Mouse (Mus musculus) cerebellum, adult 9-11 months (tissue): ENCODE data around the gene Cdk17.
A peak's percentile ranks its signal among the peaks of the same experiment; 100 is the strongest.

Source experiments
- DNase-seq: peaks from one replicate; pipeline ENCODE4 v3.0.0; 2022

The Cdk17 gene

DNA sequence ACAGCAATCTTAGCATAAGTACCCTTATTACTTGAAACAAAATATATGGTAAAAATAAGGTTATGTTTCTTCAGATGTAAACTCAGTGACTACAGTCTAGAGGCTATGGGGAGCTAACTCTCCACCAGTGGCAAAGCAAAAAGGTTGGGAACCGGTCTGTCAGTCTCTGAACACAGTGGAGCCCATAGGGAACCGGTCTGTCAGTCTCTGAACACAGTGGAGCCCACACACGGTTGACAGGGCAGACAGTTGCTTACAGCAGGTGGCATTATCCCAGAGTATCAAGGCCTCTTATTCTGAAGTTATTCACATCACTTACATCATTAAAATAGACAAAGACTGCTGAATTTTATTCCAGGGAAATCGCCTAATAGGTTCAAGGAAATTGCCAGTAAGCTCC, 70.8 kb downstream of the Cdk17 start:
- peak; percentile 12 for DNase-seq

DNA sequence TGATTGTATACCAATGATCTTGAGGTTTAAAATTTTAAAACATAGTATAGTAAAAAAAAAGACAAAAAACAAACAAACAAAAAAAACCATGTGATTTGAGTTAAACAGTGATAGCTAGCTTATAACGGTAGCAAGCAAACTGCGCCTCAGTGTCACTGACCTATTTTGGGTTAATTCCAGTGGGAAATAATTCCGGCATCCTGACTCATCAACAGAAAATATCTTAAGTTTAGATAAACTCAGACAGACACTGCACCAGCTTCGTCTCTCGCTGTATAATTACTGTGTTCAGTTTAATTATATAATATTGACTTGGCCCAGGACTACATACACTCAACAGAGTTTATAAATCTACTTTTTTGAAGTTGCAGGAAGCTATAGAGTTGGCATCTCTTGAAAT, 71.2 kb downstream of the Cdk17 start:
- DNase-seq, result peak; percentile 1

DNA sequence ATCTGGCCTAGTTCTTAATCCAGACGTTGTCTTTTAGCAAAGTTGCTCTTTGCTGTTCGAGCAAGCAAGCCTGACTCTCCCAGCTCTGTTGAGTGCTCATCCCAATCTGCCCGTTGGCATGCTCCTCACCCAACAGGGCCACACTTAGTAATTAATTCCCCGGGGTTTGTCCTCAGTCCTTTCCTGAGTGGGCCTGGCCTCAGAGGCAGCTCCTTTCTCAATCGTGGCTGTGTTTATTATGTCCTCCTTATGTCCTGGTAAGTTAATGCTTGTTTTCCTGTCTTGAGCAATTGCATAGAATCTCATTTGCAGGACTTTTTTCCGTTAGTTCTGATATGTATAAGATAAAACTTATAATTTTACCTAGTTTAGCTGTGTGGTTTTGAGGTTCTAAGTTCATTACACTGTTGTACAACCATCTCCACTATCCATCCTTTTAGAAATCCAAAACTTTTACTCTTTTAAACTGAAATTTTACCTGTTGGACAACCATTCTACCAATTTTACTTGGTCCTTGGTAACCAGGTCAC, 73.1 kb downstream of the Cdk17 start:
- peak; percentile 1 for DNase-seq

DNA sequence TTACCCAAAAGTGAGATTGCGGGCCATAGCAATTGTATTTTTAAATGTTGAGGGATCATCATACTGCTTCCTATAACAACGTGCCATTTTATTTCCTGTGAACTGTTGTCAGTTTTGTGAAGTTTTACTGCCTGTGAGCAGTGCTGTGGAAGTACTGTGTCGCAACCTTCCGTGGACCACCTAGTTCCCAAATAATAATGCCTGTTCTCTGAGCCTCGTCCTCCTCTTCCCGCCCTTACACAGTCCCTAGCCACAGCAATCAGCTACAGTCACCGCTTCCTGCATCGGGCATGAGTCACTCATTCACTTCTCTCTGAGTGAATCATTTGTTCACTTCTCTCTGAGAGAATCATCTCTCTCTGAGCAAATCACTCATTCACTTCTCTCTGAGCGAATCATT, 74.0 kb downstream of the Cdk17 start:
- DNase-seq, result peak; percentile 0

DNA sequence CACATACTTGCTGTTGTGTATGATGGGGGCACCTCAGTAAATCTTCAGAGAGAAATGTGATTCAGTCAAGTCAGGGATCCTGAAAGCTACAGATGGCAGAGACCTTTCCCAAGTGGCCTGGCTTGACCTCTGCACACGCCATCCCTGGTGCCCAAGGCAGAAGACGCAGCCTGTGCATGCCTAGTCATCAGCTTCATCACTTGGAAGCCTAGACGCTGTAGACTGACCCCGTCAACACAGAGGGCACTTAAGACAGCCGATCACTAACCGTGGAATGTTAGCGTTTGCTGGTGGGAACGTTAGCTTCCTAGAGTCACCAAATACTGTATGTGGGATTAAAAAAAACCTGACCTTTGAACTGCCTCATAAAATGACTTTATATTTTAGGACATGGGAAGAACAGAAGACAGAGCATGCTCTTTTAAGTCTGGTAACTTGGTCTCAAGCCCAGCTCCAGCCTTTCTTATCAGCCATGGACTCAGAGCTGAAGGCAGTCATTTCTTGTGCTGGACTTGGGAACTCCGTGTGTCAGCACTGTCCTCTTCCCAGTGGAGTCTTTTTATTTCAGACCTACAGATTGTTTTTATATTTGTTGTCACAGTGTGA, 78.6 kb downstream of the Cdk17 start:
- peak; percentile 1 for DNase-seq

DNA sequence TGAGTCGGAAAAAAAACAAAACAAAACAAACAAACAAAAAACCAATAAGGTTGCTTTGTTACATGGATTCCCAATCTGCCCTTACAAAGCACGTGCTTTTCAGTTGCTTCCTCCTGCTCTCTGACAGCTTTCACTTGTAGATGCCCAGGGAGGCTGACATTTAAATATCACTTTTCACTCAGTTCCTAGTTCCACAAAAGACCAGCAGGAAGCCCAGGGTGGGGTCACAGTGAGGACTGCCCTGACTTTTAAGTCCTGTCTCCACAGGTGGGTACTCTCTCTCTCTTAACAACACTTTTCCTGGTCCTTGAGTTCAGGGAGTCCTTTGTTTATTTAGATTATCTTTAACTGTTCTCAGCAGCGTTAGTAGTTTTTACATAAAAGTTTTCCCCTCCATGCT, 81.5 kb downstream of the Cdk17 start:
- no peak for DNase-seq

DNA sequence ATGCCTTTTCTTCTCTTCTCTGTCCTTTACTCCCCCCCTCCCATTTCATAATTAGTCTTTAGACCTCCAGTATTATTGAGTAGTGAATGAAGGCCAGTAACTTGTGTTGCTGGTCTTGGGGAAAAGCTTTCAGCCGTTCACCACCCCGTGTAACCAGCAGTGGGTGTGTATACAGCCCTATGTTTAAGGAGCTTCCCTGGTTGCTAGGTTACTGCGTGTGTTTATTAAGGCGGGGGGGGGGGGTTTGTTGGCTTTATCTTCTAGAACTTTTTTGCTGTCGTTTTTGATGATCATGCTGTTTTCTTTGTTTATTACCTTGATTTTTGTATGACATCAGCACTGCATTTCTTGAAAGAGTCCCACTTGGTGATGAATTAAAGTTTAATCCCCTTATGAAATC, 82.2 kb downstream of the Cdk17 start:
- DNase-seq, result no peak

DNA sequence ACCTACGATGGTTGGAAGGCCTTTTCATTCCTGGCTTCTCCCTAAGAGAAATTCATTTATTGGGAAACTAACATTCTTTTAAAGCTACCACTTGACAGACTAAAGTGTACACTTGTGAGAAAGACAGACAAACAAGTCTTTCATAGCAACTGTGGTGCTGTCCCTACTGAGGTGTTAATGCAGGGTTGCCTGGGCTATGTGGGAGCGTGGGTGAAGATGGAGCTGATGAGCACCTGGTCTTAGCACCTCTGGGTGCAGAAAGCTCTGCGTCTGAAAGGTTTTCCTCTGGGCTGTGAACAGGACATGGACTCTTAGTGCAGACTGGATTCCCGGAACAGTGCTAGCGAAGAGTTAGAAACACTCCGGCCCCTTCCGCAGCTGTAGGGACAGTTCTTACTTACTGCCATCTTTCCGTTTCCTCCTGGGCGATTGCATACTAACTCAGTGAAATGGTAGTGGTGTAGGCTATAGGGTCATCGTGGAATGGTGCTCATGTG, 83.6 kb downstream of the Cdk17 start:
- no peak for DNase-seq

DNA sequence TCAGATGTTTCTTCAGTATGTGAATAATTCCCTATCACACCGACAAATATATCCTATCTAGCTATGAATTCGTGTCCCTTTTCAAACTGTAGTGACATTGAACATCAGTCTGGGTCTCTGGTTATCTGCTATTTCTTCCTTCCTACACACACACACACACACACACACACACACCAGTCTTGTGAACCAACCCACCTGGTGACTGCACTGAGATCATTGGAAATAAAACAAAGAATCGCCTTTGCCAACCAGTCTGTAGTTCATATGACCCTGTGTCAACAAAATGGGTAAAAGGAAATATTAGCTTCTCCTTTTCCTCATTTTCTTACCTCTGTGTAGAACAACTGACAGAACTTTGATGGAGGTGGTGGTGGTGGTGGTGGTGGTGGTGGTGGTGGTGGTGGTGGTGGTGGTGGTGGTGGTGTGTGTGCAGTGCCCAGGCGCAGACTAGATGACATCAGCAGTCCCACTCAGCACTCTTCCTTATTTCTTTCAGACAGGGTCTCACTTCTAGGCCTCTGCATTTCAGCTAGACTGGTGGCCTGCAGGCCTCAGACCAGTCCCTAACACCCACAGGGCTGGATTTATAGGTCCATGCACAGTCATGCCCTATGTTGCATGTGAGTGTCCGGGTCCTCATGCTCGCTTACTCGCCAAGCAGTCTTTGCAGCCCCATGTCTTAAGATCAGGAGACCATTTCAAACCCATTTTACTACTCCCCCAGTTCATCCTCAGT, 85.7 kb downstream of the Cdk17 start:
- DNase-seq, result peak; percentile 4

DNA sequence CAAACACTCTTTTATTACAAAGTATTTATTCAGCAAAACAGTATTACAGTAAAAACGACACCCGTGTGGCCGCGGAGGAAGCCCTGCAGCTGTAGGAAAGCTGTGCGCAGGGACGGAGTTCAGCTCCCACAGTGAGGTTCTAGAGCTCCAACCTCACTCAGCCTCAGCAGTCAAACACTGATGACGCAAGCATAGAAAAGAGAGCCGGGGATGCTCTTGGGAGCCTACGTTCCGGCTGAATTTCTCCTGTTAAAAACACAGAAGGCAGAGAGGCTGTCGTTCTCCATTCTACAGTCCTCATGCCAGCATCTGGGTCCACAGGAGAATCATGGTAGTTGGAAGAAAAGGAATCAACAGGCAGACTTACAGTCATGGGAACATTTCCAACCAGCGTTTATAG, 86.7 kb downstream of the Cdk17 start:
- no peak for DNase-seq

DNA sequence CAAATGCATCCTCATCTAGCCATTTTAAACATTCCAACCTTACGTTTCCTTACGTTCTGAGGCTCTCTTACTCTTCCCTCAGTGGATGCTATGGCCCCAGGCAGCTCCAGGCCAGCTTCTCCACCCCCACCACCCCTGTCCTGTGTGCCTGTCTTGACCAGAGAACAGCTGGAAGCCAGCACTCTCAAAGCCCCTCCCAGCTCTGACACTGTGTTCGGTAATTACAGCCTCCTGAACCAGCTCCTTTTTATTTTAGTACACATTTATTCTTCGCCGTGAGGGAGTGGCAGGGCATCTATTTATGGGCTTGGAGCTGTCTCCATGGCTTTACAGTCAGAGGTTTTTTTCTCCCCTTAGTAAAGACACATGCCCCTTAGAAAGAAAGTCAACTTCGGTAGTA, 87.2 kb downstream of the Cdk17 start:
- DNase-seq, result no peak

DNA sequence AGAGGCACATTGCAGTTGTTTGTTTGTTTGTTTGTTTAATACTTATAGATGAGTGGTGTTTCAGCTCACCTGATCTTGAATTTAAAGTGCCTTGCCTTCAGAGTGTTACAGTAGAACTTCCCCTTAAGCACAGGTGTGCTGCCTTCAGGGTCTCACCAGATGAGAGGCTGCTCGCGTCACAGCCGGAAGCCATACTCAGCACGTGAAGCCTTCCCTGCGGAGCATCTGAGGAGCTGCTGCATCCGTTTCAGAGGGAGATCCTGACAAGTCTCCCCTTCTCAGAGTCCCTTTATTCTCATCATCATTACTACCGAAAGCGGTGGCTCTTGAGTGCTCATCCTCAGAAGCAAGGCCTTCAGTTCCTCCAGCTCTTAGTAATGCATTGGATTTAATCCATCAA, 87.7 kb downstream of the Cdk17 start:
- no peak for DNase-seq

DNA sequence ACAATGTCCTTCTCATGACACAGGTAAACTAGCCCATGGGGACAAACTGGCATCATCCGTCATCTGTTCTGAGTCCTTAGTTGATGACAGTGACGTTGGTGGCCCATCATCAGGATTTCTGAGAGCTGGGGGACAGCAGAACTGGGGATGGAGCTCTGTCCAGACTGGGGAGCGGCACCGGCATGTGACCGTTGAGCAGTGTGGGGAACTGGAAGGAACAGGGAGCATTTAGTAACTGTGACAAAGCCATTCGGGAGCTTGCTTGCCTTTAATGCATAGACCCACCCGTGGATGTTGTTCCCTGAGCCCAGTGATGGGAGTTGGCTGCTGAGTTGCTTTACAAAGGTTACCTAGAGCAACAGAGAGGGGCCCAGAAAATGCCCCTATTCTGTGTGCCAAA, 89.2 kb downstream of the Cdk17 start:
- DNase-seq, result no peak

DNA sequence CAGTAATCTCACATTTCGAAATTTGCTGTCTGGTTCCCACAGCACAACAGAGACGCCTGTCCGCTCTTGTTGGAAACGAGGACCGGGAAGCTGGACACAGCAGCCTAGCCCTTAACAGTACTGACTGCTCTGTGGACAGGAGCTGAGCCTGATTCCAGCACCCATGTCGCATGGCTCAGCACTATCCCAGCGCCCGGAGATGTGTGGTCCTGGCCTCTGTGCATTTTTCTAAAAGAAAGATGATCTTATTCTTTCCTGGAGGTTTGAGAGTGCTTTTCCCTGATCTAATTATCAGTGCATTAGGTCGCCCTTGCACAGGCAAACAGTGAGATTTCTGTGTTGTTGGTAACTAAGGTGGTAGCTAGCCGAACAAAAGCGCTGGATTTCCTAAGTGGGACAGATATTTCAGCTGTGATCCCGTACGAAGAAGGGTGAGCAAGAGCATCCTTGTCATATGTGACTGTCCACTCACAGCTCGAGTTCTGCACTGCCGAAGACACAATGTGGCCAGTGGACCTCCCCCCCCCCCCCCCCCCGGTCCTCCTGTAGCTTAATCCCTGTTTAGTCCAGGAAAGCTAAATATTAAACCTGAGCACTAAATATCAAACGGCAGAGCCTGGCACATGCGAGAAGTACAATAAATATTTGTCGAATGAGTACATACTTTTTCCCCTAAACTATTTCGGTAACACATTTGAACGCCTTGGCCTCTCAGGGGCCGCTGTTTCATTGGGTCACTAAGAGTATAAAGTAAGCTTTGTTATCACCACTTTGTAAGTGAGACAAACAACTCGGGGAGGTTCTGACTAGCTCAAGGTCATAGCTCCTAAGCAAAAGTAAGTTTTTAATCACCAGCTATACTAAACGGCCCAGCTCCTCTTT, 90.0 kb downstream of the Cdk17 start:
- DNase-seq, result no peak

DNA sequence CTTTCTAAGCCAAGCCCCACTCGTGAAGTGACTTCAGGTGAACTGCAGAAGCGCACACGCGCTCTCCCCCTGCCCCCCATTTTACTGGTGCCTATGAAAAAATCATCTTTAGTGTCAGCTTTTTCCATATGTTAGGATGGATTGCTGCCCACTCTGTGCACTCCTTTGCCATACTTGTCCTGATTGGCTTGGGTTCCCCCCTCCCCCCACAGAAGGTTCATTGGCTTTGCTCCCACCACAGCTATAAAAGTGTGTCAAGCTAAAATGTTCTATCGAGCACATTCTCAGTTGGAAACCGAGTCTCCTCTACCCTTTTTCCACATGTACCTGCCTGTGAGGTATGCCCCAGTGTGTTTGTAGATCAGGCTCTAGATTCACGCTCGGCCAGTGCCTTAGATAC, 90.8 kb downstream of the Cdk17 start:
- no peak for DNase-seq

DNA sequence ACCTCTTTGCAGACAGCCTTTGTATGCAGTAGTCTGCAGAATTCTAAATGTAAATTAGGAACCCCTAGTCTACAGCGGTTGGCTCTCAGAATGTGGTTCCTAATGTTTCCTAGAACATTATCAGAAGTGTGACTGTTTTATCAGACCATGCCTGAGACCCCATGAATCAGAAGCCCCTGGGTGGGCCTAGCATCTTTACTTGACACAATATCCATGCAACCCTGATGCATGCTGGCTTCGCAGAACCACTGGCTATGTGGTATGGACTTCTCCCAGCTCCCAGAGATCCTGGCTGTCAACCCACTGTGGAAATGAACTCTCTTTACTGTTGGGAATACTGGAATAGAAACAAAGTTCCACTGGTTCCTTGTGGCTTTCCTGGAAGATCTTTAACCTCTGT, 92.0 kb downstream of the Cdk17 start:
- DNase-seq, result no peak

DNA sequence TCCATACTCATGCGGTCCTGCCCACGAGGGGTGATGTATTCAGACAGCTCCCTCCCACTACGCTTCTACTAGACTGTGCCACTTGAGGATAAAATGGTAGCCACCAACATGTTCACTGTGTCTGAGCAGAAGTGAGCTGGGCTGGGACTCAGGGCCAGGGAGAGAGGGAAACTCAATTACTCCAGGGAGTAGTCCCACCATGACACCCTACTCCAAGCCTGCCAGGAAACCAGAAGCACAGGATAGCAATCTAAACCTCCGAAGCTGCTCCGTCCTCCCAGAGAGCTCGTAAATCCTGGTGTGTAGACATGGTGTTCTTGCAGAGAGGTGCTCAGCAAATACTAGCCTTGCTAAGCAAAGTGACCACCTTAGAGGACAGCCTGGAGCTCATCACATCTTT, 92.5 kb downstream of the Cdk17 start:
- DNase-seq, result no peak

DNA sequence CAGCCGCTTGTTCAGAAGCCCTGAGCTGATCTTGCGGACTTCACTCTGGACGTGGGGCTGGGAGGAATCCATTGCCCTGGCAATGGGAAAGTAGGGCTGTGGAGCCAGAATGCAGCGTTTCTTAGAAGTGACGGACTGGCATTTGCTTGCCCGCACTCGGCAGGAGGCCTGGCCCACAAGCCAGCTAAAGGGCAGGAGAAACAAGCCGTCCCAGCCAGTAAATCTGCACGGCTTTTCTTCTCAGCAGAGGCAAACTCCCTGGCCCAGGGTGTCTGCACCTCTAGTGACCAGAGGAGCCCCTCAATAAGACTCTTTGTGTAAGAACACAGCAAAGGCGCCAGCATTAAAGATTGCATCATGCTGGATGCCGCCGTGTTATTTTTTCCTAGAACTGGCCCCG, 94.6 kb downstream of the Cdk17 start:
- peak; percentile 85 for DNase-seq

DNA sequence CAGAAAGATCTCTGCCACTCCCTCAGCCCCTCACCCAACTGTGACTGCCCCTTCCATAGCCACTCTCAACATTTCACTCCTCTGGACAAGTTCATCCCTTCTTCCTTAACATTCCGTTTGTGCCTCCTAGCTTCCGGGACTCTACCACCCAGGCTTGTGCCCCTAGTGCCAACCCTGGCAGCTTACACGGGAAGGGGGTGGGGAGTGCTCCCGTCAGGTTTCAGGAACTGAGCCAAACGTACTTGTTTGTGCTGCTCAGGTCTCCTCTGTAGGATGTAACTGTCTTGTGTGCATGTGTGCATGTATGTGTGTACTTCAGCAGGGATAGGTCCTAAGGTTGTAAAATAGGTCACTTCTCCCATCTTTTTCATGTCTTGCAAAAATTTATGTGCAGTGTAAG, 99.2 kb downstream of the Cdk17 start:
- DNase-seq, result no peak

DNA sequence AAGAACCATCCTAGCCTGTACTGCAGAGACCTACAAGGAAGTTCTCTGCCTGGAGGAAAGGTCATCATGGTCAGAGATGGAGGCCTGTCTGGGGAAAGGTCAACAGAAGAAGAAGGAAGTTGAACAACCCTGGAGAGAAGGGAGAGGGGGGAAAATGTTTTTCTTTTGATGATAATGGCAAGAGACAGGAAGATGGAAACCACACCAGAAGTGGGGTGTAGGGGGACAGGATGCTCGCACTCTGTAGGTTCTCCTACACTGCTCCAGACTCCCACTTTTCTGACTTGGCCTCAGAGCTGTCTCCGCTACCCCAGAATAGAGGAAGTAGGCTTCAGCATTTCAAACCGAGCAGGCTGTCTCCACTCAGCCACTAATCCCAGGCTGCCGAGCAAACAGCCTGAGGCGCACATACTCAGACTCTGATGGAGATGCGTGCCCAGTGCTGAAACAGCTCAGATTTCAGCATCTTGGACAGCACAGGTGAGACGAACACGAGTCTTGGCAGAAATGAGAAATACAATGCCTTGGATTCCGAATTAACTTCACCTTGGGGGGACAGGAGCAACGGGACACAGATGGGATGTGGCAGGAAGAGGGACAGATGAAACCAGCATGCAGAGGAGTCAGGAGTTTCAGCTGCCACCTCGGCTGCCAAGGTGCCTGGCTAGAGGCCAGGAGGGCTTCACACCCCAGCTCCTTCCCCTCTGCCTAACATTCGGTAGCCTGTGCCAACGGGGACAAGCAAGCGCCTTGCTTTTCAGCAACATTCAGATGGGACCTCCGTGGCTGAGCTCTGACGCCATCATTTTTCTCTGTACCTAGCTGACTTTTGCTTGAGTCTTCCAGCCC, 100.7 kb downstream of the Cdk17 start:
- peak; percentile 83 for DNase-seq

DNA sequence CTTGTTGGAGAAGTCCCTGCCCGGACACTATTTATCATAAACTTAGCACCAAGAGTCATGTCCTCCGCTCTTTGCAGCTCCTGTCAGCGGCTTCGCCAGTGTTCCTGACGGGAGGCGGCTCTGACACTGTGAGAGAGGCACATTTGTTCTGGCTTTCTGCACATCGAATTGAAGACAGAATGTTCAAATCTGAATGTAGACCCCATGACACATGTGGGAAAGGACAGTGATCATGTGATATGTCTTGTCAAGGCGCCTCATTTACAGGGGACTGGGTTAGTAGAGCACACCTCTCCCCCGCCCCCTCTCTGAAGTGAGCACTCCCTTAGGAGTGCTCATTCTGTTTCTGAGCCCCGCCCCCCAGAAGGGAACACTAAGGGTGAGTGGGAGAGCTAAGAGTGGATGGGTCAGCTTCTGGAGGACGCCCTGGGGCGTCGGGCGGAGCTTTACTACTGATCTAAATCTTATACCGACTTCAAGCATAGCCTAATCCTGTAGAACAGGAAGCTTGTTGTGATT, 101.4 kb downstream of the Cdk17 start:
- peak; percentile 42 for DNase-seq

DNA sequence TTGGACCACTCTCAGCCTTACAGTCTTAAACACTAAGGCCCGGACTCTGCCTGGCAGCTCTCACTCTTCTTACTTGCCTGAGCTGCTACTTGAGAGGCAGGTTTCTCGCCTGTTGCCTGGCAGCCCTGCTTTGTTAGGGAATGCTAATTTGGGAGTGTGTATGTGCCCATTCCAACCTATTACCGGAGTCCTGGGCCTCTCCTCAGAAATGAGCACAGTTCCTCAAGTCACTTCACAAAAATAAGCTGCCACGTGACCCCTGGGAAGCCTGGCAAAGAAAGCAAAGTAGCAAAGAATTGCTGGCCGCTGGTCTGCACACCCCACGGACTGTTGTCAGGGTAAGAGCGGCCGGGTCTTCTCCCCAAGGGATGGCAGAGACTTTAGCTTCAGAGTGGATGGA, 102.8 kb downstream of the Cdk17 start:
- DNase-seq, result peak; percentile 36
